Mouse (Mus musculus) ES-E14 (cell line): Measurements from ENCODE around the gene Bcl9.

ENCODE experiments used
- CHD2 ChIP-seq: IDR thresholded peaks from 2 replicates; pipeline ENCODE4 v1.6.1; 2014; ENCODE audit warnings: mild to moderate bottlenecking, low read depth, low read length, inconsistent platforms
- HCFC1 ChIP-seq: IDR thresholded peaks from 2 replicates; pipeline ENCODE4 v1.6.1; 2012; ENCODE audit warnings: low read length, inconsistent platforms, borderline replicate concordance; ENCODE audit not compliant: insufficient read depth
- MAFK ChIP-seq: IDR thresholded peaks from 2 replicates; pipeline ENCODE4 v1.6.1; 2014; ENCODE audit warnings: mild to moderate bottlenecking, low read depth, low read length, inconsistent platforms; ENCODE audit not compliant: insufficient read depth

- TF ChIP-seq HCFC1: no peak
- TF ChIP-seq MAFK: no peak
- TF ChIP-seq CHD2: no peak
Observed at GRCm38 (mm10) chr3:97199261-97199660, 98.5 kb downstream of the Bcl9 start.
